Mouse (Mus musculus) liver, postnatal 0 days (tissue): ENCODE measurements at regions not wholly inside any gene's neighbourhood (a gene's known extent, or its start where the extent isn't known, plus 50 kb on each side); places are given as distances from the start of the nearest gene placed in this dataset.
"Not testable (repeated sequence)": the region's sequence is repeated elsewhere in the genome, so short reads cannot be mapped to it uniquely, and the experiment has no call there.

Experiments
- ATAC-seq: fragments of 200-750 bp; cut with Nextera tagmentation; 2 replicates; pipeline ENCODE4 v1.8.0; 2017; ENCODE audit warnings: mild to moderate bottlenecking, moderate library complexity
- DNase-seq: peaks from one replicate; pipeline ENCODE4 v3.0.0-alpha.2; 2016
- H3K27ac ChIP-seq: fragments of 300-500 bp; sonication (generic); 2 replicates; pipeline ENCODE4 v1.5.1; 2014; ENCODE audit warnings: antibody characterized with exemption, moderate library complexity, mild to moderate bottlenecking, low read depth
- H3K27me3 ChIP-seq: fragments of 300-500 bp; sonication (generic); 2 replicates; pipeline ENCODE4 v1.6.1; 2014; ENCODE audit warnings: low read length, control low read depth, mixed read lengths; ENCODE audit not compliant: insufficient read depth
- H3K36me3 ChIP-seq: fragments of 300-500 bp; sonication (generic); replicated peaks from 2 replicates; pipeline ENCODE4 v1.6.1; 2014; ENCODE audit warnings: mild to moderate bottlenecking, control low read depth, low read length, moderate library complexity, mixed read lengths; ENCODE audit not compliant: insufficient read depth
- H3K4me1 ChIP-seq: fragments of 300-500 bp; sonication (generic); 2 replicates; pipeline ENCODE4 v1.6.1; 2014; ENCODE audit warnings: antibody characterized with exemption, mild to moderate bottlenecking, control low read depth; ENCODE audit not compliant: insufficient read depth
- H3K4me2 ChIP-seq: fragments of 300-500 bp; sonication (generic); 2 replicates; pipeline ENCODE4 v1.6.1; 2014; ENCODE audit warnings: low read depth, mild to moderate bottlenecking, low read length, moderate library complexity, mixed read lengths
- H3K4me3 ChIP-seq: fragments of 300-500 bp; sonication (generic); 2 replicates; pipeline ENCODE4 v1.5.1; 2014; ENCODE audit warnings: low read depth, low read length
- H3K9ac ChIP-seq: fragments of 300-500 bp; sonication (generic); replicated peaks from 2 replicates; pipeline ENCODE4 v1.6.1; 2014; ENCODE audit warnings: mild to moderate bottlenecking, moderate library complexity
- H3K9me3 ChIP-seq: fragments of 300-500 bp; sonication (generic); 2 replicates; pipeline ENCODE4 v1.6.1; 2016; ENCODE audit warnings: mild to moderate bottlenecking, control low read depth, low read length, mixed read lengths
- CTCF ChIP-seq: sonication (generic); IDR thresholded peaks from 2 replicates; pipeline ENCODE4 v1.5.1; 2016; ENCODE audit warnings: antibody characterized with exemption, low read depth
- EP300 ChIP-seq: IDR thresholded peaks from 2 replicates; pipeline ENCODE4 v1.6.1; 2016; ENCODE audit warnings: antibody characterized with exemption, low read depth, mild to moderate bottlenecking
- WGBS: fragments of 180-500 bp; shearing (Covaris S2); extraction: QIAGEN DNeasy Blood & Tissue Kit; methylation state at CpG from one replicate; pipeline ENCODE4 v1.1.7; 2014; ENCODE audit not compliant: insufficient replicate concordance; 5-methylcytosine and 5-hydroxymethylcytosine counted together

GRCm38 (mm10) chr12:10529077-10529476, 138.5 kb downstream of the Rdh14 start:
- Histone ChIP-seq H3K36me3 (no peaks in the 10 kb centered on the region), H3K4me1 (no peaks in the 10 kb centered on the region), H3K9me3 (no peaks in the 10 kb centered on the region), H3K27me3 (no peaks in the 10 kb centered on the region), H3K9ac (no peak overlapping the region), H3K27ac (no peak overlapping the region), H3K4me2 (no peak overlapping the region), H3K4me3 (no peak overlapping the region)
- no peak for DNase-seq
- WGBS: 59% methylated on average over 2 of the region's 2 CpGs
- TF ChIP-seq EP300: no peak
- TF ChIP-seq CTCF: no peak
- no peak for ATAC-seq

DNA sequence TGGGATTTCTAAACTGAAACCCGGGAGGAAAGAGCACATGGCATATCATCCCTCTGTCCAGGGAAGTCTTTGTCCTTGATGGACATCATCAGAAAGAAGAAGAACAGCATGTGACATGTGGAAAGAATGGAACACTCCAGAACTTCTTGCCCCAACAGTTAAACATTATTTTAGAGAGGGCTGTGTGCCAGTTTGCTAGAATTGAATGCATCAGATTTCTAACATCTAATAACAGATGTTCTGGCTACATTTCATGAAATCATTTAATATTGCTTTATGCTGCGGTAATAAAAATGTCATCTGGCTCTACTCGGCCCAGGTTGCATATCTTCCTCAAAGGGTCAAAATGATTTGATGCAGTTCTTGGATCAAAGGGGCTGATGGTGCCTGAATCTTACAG, 140.4 kb downstream of the Rdh14 start:
- Histone ChIP-seq H3K4me2 (no peak overlapping the region), H3K27ac (no peak overlapping the region), H3K9ac (no peak overlapping the region), H3K4me3 (no peak overlapping the region), H3K9me3 (no peaks in the 10 kb centered on the region), H3K36me3 (no peaks in the 10 kb centered on the region), H3K4me1 (no peaks in the 10 kb centered on the region), H3K27me3 (no peaks in the 10 kb centered on the region)
- DNase-seq (no peak), ATAC-seq (no peak)
- 78% methylated on average over 3 of the region's 3 CpGs for WGBS
- no peak for TF ChIP-seq CTCF

GRCm38 (mm10) chr12:10533971-10534370, 143.4 kb downstream of the Rdh14 start:
- Histone ChIP-seq H3K9ac (no peak overlapping the region), H3K4me1 (no peaks in the 10 kb centered on the region), H3K9me3 (no peaks in the 10 kb centered on the region), H3K27ac (no peak overlapping the region), H3K27me3 (no peaks in the 10 kb centered on the region), H3K4me2 (no peak overlapping the region), H3K36me3 (no peaks in the 10 kb centered on the region), H3K4me3 (no peak overlapping the region)
- DNase-seq (no peak), ATAC-seq (no peak)
- no peak for TF ChIP-seq CTCF
- no peak for TF ChIP-seq EP300
- WGBS: 64% methylated on average over 6 of the region's 6 CpGs

- H3K4me2 ChIP-seq: no peak overlapping the region
- H3K36me3 ChIP-seq: no peaks in the 10 kb centered on the region
- DNase-seq: no peak
- no peak overlapping the region for H3K4me3 ChIP-seq
- WGBS: 68% methylated on average over 12 of the region's 12 CpGs
- no peaks in the 10 kb centered on the region for H3K27me3 ChIP-seq
- no peaks in the 10 kb centered on the region for H3K4me1 ChIP-seq
- TF ChIP-seq EP300 (no peak), CTCF (no peak)
- no peak for ATAC-seq
- H3K27ac ChIP-seq: no peak overlapping the region
- H3K9me3 ChIP-seq: no peaks in the 10 kb centered on the region
- H3K9ac ChIP-seq: no peak overlapping the region
These were observed 145.7 kb downstream of the Rdh14 start for GRCm38 (mm10) chr12:10536239-10536638.

- H3K36me3 ChIP-seq: no peaks in the 10 kb centered on the region
- 1% methylated on average over 4 of the region's 4 CpGs for WGBS
- H3K27me3 ChIP-seq: no peaks in the 10 kb centered on the region
- H3K9me3 ChIP-seq: no peaks in the 10 kb centered on the region
- peak; percentile 72 for DNase-seq
- no peak overlapping the region for H3K4me3 ChIP-seq
- no peak overlapping the region for H3K27ac ChIP-seq
- no peak overlapping the region for H3K9ac ChIP-seq
- no peak for ATAC-seq
- H3K4me2 ChIP-seq: no peak overlapping the region
- TF ChIP-seq CTCF (peak; percentile 85), EP300 (no peak)
- H3K4me1 ChIP-seq: no peaks in the 10 kb centered on the region
These were observed 146.5 kb downstream of the Rdh14 start for GRCm38 (mm10) chr12:10537069-10537468.

DNA sequence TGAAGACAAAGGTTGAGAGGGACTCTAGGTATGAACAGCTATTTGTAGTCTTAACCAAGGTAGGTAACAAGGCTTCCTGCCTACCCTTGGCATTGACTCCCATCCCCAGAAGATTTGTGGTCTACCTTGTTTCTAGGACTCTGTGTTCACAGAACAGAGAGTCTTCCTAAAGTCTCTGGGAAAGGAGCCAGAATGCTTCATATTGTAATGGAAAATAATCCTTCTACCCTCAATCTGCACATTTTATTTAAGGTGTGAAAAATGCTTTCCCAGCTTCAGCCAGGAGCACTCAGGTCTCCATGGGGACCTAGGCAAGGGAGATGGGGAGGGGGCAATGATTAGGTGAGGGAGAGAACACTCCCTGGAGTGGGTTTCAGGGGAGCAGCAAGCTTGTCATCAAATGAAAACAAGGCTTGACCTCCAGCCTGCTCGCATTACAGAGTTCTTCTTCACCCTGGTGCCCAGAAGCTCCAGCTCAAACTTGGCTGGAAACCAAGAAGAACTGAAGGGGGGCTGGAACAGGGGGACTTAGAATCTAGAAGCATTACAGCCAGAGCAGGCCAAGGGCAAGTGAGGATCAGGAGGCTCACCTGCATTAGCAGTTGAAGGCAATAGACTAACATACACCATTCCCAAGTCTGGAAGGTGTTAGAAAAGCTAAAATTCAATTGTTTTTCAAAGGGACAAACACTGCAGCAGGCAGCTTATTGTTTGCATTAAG, 159.1 kb downstream of the Rdh14 start:
- TF ChIP-seq CTCF: no peak
- TF ChIP-seq EP300: no peak
- H3K27me3 ChIP-seq: no peaks in the 10 kb centered on the region
- WGBS: 35% methylated on average over 1 of the region's 1 CpGs

GRCm38 (mm10) chr12:10554701-10555100, 164.1 kb downstream of the Rdh14 start:
- not testable (repeated sequence) for H3K36me3 ChIP-seq, H3K27ac ChIP-seq, DNase-seq, H3K9ac ChIP-seq, H3K4me3 ChIP-seq, ATAC-seq, H3K9me3 ChIP-seq, H3K4me2 ChIP-seq, H3K4me1 ChIP-seq, H3K27me3 ChIP-seq
- WGBS: 77% methylated on average over 1 of the region's 1 CpGs

More for the DNA sequence above, 159.1 kb downstream of the Rdh14 start:
- H3K9me3 ChIP-seq: no peaks in the 10 kb centered on the region
- H3K27ac ChIP-seq: no peak overlapping the region
- no peak overlapping the region for H3K4me2 ChIP-seq
- ATAC-seq (no peak), DNase-seq (no peak)
- no peak overlapping the region for H3K9ac ChIP-seq
- no peak overlapping the region for H3K4me3 ChIP-seq
- no peaks in the 10 kb centered on the region for H3K36me3 ChIP-seq
- no peaks in the 10 kb centered on the region for H3K4me1 ChIP-seq
